Mouse (Mus musculus) layer of hippocampus, adult 9-11 months (tissue): Measurements from ENCODE around the gene Zfp773.
"Not testable (repeated sequence)": the region's sequence is repeated elsewhere in the genome, so short reads cannot be mapped to it uniquely, and the experiment has no call there.

ENCODE experiments used
- DNase-seq: peaks from one replicate; pipeline ENCODE4 v3.0.0; 2022

The Zfp773 gene

GRCm38 (mm10) chr7:7136379-7136866, at the start of gene Zfp773:
Gene Zfp773 (minus strand): TSS chr7:7136755.
- peak; percentile 53 for DNase-seq

GRCm38 (mm10) chr7:7185897-7186296, 49.3 kb upstream of the Zfp773 start:
- no peak for DNase-seq

- DNase-seq: peak; percentile 82
Measured at GRCm38 (mm10) chr7:7171227-7172147, 34.9 kb upstream of the Zfp773 start, which contains the start of gene Zfp418. Gene Zfp418 (plus strand): TSS chr7:7171330.

GRCm38 (mm10) chr7:7145991-7146608, 9.5 kb upstream of the Zfp773 start:
- DNase-seq: no peak

GRCm38 (mm10) chr7:7144215-7144614, 7.7 kb upstream of the Zfp773 start:
- DNase-seq: no peak

GRCm38 (mm10) chr7:7132751-7133150, 3.8 kb downstream of the Zfp773 start:
- DNase-seq: no peak

- DNase-seq: not testable (repeated sequence)
Measured at GRCm38 (mm10) chr7:7130491-7131124, 5.9 kb downstream of the Zfp773 start.

- no peak for DNase-seq
Measured at GRCm38 (mm10) chr7:7121602-7121980, 15.0 kb downstream of the Zfp773 start.

- DNase-seq: peak; percentile 90
Measured at GRCm38 (mm10) chr7:7120921-7121601, 15.5 kb downstream of the Zfp773 start, which contains the start of gene Zfp954. Gene Zfp954 (minus strand): TSS chr7:7121488.

GRCm38 (mm10) chr7:7118441-7118840, 18.1 kb downstream of the Zfp773 start:
- no peak for DNase-seq

- DNase-seq: no peak
Measured at GRCm38 (mm10) chr7:7108501-7108900, 28.1 kb downstream of the Zfp773 start.
